Mouse (Mus musculus) limb, embryonic 15.5 days (tissue): Measurements from ENCODE around the gene Galnt16. TPM values are rescaled to one million over a fixed set of nuclear protein-coding genes. Genes with fewer than 3 reads are reported as not detected.
A peak's percentile ranks its signal among the peaks of the same experiment; 100 is the strongest.

Experiments used
- ATAC-seq: fragments of 200-750 bp; cut with Nextera tagmentation; 2 replicates; pipeline ENCODE4 v1.8.0; 2017; ENCODE audit warnings: low read depth, moderate TSS enrichment; ENCODE audit not compliant: insufficient number of reproducible peaks, low FRiP score, low TSS enrichment
- H3K27ac ChIP-seq: fragments of 300-500 bp; sonication (generic); 2 replicates; pipeline ENCODE4 v1.5.1; 2015; ENCODE audit warnings: moderate library complexity, mild to moderate bottlenecking, inconsistent platforms
- H3K27me3 ChIP-seq: fragments of 300-500 bp; sonication (generic); 2 replicates; pipeline ENCODE4 v1.6.1; 2015; ENCODE audit warnings: inconsistent platforms
- H3K36me3 ChIP-seq: fragments of 300-500 bp; sonication (generic); 2 replicates; pipeline ENCODE4 v1.6.1; 2015; ENCODE audit warnings: inconsistent platforms
- H3K4me1 ChIP-seq: fragments of 300-500 bp; sonication (generic); 2 replicates; pipeline ENCODE4 v1.6.1; 2015; ENCODE audit warnings: inconsistent platforms
- H3K4me2 ChIP-seq: fragments of 300-500 bp; sonication (generic); 2 replicates; pipeline ENCODE4 v1.6.1; 2015; ENCODE audit warnings: mild to moderate bottlenecking, inconsistent platforms
- H3K4me3 ChIP-seq: fragments of 300-500 bp; sonication (generic); 2 replicates; pipeline ENCODE4 v1.5.1; 2015; ENCODE audit warnings: mild to moderate bottlenecking, inconsistent platforms
- H3K9ac ChIP-seq: fragments of 300-500 bp; sonication (generic); 2 replicates; pipeline ENCODE4 v1.6.1; 2015; ENCODE audit warnings: inconsistent platforms
- H3K9me3 ChIP-seq: fragments of 300-500 bp; sonication (generic); 2 replicates; pipeline ENCODE4 v1.6.1; 2016; ENCODE audit warnings: inconsistent platforms
- WGBS: fragments of 180-500 bp; shearing (Covaris S2); methylation state at CpG from one replicate; pipeline ENCODE4 v1.1.7; 2015; 5-methylcytosine and 5-hydroxymethylcytosine counted together
- polyA plus RNA-seq: library from polyadenylated mRNA; unstranded; fragments of >200 nt; fragmentation: Nextera tagmentation; extraction: Ambion mirVana; gene quantifications from 2 replicates; pipeline ENCODE4 v1.2.1, GENCODE M21; 2015

Gene Galnt16
- polyA plus RNA-seq, 1 experiment from 2014 or later, result 23.5 TPM

DNA sequence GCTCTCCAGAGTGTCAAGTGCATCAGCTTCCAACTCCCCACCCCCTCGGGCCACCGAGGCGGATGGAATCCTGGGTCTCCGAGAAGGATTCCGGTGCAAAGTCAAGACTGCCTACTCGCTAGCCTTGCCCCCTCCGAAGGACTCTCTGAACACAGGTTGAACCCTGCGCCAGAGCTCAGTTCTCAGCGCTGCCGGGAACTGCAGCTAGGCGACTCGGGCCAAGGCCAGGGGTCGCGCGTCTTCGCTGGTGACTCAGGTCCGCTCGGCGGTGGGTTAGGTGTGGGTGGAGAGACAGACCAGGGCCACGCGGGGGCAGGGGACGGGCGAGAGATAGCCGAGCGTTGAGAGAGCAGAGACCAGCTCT is 298 bp downstream of the Galnt16 start:
- peak overlapping the region; percentile 60; the same call in 1 of the 2 replicates for H3K9ac ChIP-seq
- H3K27ac ChIP-seq, result no peak overlapping the region
- ATAC-seq, result no peak
- H3K27me3 ChIP-seq, result peaks cover 85% of the 10 kb centered on the region
- WGBS, result 0% methylated on average over 25 of the region's 25 CpGs
- H3K4me3 ChIP-seq, result peak overlapping the region; percentile 67
- H3K9me3 ChIP-seq, result no peaks in the 10 kb centered on the region
- H3K36me3 ChIP-seq, result no peaks in the 10 kb centered on the region
- H3K4me1 ChIP-seq, result peaks cover 24% of the 10 kb centered on the region
- peak overlapping the region; percentile 95 for H3K4me2 ChIP-seq

DNA sequence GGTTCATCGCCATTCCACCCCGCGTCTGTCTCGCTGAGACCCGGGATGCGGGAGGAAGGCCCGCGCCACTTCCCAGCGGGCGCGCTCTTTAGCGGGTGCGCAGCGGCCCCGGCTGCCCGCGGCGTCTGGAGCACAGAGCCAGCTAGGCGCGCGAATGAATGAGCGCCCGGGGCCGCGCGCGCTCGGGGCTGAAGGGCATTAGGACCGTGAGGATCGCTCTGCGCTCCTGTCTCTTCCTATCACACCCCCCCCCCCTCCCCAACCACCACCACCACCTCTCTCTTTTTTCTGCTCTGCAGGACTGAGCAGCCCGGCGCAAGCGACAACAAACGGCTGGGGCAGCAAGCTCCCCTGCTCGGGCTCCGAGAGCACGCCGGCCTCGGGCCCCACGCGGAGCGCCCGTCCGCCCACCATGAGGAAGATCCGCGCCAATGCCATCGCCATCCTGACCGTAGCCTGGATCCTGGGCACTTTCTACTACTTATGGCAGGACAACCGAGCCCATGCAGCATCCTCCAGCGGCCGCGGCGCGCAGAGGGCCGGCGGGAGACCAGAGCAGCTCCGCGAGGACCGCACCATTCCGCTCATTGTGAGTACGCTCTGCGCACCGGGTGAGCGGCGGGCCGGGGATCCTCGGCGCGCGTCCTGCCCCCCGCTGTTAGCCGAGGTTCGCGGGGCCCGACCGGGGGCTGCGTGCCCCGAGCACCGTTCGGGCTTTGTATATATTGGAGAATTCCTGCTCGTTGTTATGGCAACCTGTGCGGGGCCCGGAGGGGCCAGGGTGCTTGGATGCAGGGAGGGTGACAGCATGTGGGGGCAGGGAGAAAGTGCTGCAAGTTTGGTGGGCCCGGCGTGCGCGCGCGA is 912 bp downstream of the Galnt16 start:
- peak; percentile 37 for ATAC-seq
- H3K9me3 ChIP-seq, result no peaks in the 10 kb centered on the region
- H3K27ac ChIP-seq, result peak overlapping the region; percentile 47
- peaks cover 88% of the 10 kb centered on the region for H3K27me3 ChIP-seq
- no peaks in the 10 kb centered on the region for H3K36me3 ChIP-seq
- WGBS, result under 1% methylated on average over 83 of the region's 90 CpGs
- H3K4me2 ChIP-seq, result peak overlapping the region; percentile 95
- H3K4me1 ChIP-seq, result peaks cover 24% of the 10 kb centered on the region
- peak overlapping the region; percentile 60 for H3K9ac ChIP-seq
- peak overlapping the region; percentile 67 for H3K4me3 ChIP-seq

DNA sequence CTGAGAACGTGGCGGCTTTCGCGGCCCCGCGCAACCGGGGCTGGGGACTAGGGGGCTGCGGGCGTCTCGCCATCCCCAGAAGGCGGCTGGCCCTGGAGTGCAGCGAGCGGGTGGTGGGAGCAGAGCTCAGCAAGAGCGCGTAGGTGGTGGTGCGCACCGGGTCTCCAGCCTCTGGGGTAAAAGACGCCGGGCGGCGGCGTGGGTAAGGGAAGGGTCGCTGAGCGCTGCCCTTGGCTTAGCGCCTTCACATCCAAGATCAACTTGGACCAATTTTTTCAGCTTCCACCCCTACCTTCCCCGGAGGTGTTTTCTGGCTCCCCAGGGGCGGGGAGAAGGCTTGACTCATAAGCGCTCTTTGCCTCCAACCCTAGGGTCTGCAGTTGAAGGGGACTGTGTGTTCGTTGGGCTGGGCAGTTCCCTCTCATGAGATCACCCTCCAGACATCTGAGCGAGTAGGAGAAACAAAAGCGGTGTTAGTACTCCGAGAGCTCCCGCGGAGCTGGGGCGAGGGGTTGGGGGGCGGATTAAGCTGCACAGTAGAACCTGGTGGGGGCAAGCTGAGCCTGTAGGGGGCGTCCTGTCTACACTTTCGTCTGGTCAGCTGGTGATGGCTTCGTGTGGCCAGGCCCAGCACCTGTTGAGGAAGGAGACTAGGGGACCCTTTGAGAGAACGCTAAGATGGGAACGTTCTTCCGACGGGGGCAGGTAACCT is 1.7 kb downstream of the Galnt16 start:
- peak overlapping the region; percentile 67 for H3K4me3 ChIP-seq
- H3K4me2 ChIP-seq, result peak overlapping the region; percentile 95
- H3K9me3 ChIP-seq, result no peaks in the 10 kb centered on the region
- H3K4me1 ChIP-seq, result peaks cover 24% of the 10 kb centered on the region
- H3K27ac ChIP-seq, result peak overlapping the region; percentile 47
- no peak for ATAC-seq
- WGBS, result 1% methylated on average over 41 of the region's 43 CpGs
- H3K27me3 ChIP-seq, result peaks cover 80% of the 10 kb centered on the region
- H3K36me3 ChIP-seq, result no peaks in the 10 kb centered on the region
- H3K9ac ChIP-seq, result peak overlapping the region; percentile 60

DNA sequence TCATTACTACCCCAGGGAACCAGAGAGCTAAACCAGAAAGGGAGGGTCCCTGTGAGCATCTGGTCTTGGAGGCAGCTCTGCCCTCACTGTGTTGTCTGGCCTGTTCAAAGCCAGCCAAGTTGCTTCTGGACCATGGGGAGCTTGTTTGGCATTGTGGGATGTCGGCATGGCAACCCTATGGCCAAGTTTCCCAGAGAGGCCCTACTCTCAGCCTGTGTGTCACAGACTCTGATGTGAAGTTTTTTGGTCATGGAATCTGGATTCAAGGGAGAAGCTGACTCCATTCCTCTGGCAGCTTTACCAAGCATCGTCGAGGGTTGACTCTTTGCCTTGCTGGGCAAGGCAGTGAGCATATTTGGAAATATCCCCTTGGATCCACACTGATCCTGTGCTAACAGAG is 3.9 kb downstream of the Galnt16 start:
- Histone ChIP-seq H3K9ac (no peak overlapping the region), H3K27ac (no peak overlapping the region; the same call in 1 of the 2 replicates), H3K27me3 (peaks cover 59% of the 10 kb centered on the region), H3K9me3 (no peaks in the 10 kb centered on the region), H3K4me3 (no peak overlapping the region), H3K4me1 (peaks cover 36% of the 10 kb centered on the region), H3K36me3 (no peaks in the 10 kb centered on the region), H3K4me2 (no peak overlapping the region)
- WGBS, result 53% methylated on average over 3 of the region's 3 CpGs
- ATAC-seq, result no peak; the same call in 1 of the 2 replicates

DNA sequence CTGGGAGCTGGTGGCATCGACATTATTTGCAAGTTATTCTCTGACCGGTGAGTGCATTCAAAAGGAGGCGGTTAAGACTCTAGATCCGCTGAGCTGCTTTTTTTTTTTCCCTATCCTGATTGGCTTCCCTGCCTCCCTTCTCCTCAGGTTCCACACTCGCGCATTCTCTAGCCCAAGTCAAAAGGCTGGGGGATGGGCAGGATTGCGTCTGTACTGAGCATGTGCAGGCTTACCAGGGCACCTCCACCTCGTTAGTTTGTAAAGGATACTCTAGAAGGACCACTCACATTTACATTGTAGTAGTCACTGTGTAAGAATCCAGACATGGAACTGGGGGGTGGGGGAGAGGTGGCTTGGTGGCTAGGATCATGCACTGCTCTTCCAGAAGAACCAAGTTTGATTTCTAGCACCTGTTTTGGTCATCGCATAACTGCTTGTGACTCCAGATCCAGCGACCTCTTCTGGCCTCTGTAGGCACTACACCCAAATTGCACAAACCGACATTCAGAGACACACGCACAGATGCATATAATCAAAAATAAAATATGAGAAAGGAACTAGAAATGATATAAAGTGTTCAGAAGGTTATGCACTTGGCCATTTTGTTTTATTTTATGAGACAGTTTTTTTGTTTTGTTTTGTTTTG is 6.3 kb downstream of the Galnt16 start:
- no peak for ATAC-seq
- H3K9ac ChIP-seq, result no peak overlapping the region
- WGBS, result 29% methylated on average over 12 of the region's 12 CpGs

DNA sequence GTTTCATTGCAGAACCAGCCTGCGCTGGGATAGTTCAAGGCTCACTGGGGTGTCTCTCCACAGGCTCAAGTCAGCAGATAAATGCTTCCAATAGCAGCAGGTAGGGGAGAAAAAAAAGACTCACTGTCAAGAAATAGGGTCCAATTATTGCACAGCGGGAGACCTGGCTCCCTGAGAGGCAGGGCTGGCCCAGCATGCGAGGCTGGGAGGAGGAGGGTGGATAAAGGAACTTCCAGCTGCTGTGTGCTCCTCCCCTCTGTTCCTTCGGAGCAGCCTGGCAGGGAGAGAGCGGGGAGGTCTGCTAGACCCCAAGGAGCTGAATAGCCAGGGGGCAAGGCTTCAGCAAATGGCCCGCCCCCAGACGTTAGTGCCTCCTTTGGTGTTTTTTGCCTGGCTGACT is 7.4 kb downstream of the Galnt16 start:
- peaks cover 26% of the 10 kb centered on the region for H3K4me1 ChIP-seq
- no peak overlapping the region for H3K27ac ChIP-seq
- H3K27me3 ChIP-seq, result peaks cover 24% of the 10 kb centered on the region
- no peaks in the 10 kb centered on the region for H3K9me3 ChIP-seq
- no peak overlapping the region for H3K4me2 ChIP-seq
- WGBS, result 22% methylated on average over 7 of the region's 7 CpGs
- no peak overlapping the region for H3K9ac ChIP-seq
- no peaks in the 10 kb centered on the region for H3K36me3 ChIP-seq
- H3K4me3 ChIP-seq, result no peak overlapping the region
- ATAC-seq, result no peak

More for the DNA sequence above, 6.3 kb downstream of the Galnt16 start:
- Histone ChIP-seq H3K9me3 (no peaks in the 10 kb centered on the region), H3K36me3 (no peaks in the 10 kb centered on the region), H3K4me2 (no peak overlapping the region), H3K4me1 (peaks cover 28% of the 10 kb centered on the region), H3K27me3 (peaks cover 35% of the 10 kb centered on the region), H3K27ac (no peak overlapping the region), H3K4me3 (no peak overlapping the region)

DNA sequence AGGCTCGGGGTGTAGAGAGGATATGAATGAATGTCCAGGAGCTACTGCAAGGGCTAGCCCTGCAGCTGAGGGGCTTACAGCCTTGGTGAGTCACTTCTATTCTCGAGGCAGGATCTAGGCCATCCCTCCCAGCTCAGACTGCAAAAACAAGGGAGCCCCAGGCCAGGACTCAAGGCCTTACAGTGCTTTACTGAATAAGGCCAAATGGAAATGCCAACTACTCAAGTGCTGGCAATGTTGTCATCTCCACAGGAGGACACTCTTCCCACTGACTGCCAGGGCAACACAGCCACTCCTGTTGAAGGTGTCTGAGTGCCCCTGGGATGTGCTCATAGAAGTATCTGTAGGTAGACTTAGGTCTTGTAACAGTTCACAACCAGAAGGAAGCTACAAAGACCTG is 8.4 kb downstream of the Galnt16 start:
- Histone ChIP-seq H3K4me3 (no peak overlapping the region), H3K36me3 (no peaks in the 10 kb centered on the region), H3K4me2 (no peak overlapping the region), H3K9me3 (no peaks in the 10 kb centered on the region), H3K27me3 (peaks cover 15% of the 10 kb centered on the region; the same call in 1 of the 2 replicates), H3K27ac (no peak overlapping the region), H3K9ac (no peak overlapping the region), H3K4me1 (peaks cover 30% of the 10 kb centered on the region)
- WGBS, result 77% methylated on average over 2 of the region's 2 CpGs
- no peak for ATAC-seq

DNA sequence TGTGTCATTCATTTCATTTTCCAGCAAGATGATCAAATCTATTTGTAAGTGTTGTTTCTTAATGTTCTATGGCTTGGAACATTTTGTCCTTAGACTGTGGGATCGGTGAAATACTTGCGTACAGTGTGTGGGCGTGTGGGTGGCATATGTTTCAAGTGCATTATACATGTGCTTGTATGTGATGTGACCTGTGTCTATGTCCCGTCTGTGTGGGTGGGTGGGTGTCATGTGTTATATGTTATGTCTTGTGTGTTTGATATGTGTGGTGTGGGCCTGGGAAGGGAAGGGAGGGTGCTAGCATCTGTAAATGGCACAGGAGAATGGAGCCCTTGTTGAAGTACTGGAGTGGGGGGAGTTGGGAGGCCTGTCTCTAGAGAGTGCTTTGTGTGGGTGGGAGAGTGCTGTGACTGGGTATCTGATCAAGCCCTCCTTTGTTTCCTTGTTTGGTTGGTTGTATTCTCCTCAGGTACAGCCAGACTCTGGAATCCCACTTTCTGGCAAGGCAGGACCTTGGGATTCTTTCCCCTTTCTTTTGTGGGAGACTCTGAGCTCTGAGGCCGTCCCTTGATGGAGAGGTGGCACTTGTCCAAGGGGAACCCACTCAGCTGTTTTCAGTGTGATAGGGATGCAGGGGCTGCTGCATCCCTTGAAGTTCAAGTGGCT is 9.8 kb downstream of the Galnt16 start:
- Histone ChIP-seq H3K4me2 (no peak overlapping the region), H3K9ac (no peak overlapping the region), H3K27me3 (peaks cover 7% of the 10 kb centered on the region; the same call in 1 of the 2 replicates), H3K4me1 (peaks cover 30% of the 10 kb centered on the region), H3K9me3 (no peaks in the 10 kb centered on the region), H3K27ac (no peak overlapping the region), H3K36me3 (no peaks in the 10 kb centered on the region), H3K4me3 (no peak overlapping the region)
- WGBS, result 75% methylated on average over 5 of the region's 5 CpGs
- no peak for ATAC-seq

DNA sequence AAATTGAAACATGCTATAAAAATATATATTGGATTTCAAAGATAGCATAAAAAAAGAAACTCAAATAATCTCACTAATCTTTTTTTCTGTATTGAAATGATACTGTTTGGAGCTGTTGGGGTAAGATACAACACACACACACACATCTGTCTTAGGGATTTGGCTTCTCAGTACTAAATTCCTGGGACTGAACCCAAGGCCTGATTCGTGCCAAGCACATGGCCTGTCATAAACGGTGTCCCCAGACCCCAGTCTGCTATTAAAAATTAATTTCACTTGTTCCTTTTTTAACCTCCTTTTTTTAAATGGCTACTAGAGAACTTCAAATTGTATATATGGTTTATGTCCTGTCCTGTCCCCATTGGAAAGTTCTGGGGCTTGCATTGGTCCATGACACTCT is 12.0 kb downstream of the Galnt16 start:
- H3K9me3 ChIP-seq, result no peaks in the 10 kb centered on the region
- peaks cover 33% of the 10 kb centered on the region for H3K4me1 ChIP-seq
- no peaks in the 10 kb centered on the region for H3K27me3 ChIP-seq
- H3K4me2 ChIP-seq, result no peak overlapping the region
- no peak overlapping the region for H3K27ac ChIP-seq
- no peak for ATAC-seq
- H3K9ac ChIP-seq, result no peak overlapping the region
- no peak overlapping the region for H3K4me3 ChIP-seq
- WGBS, result 21% methylated on average over 2 of the region's 2 CpGs
- no peaks in the 10 kb centered on the region for H3K36me3 ChIP-seq

DNA sequence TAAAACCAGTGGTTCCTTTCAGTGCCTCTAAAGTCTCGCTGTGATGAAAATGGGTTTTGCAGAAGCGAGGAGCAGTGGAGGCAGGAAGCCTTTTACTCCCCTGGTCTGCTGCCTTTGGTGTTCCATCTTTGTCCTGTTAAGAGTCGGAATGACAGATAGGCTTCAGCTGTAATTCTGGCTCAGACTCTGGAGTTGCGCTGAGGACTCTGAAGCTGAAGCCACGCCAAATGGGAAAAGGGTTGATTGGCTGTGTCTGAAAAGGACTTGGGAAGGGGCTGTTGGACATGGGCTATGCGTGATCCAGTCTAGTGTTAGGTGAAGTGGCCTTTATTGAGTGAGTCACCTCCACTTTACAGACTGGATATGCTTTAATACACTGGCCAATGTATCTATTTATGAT is 12.6 kb downstream of the Galnt16 start:
- no peaks in the 10 kb centered on the region for H3K27me3 ChIP-seq
- ATAC-seq, result no peak
- no peak overlapping the region for H3K9ac ChIP-seq
- H3K27ac ChIP-seq, result no peak overlapping the region
- 62% methylated on average over 6 of the region's 6 CpGs for WGBS
- H3K4me1 ChIP-seq, result peaks cover 28% of the 10 kb centered on the region
- no peak overlapping the region for H3K4me3 ChIP-seq
- no peaks in the 10 kb centered on the region for H3K9me3 ChIP-seq
- H3K36me3 ChIP-seq, result no peaks in the 10 kb centered on the region
- H3K4me2 ChIP-seq, result no peak overlapping the region

DNA sequence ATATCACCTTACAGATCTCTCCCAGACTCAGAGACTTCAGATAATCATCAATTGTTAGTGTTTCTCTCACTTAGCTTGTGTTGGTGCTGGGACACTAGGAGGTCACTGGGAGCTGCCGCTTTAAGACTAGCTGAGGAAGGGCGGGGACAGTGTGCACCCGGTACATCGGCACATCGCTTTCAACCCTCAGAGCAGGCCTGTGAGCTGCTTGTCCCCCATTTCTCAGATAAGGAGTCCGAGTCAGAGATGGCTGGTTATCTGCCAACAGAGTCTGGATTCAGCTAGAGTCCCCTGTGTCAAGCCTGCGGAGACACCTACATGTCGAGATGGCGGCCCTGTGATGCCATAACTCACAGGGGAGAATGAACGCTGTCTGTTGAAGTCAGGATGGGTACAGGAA is 13.5 kb downstream of the Galnt16 start:
- no peaks in the 10 kb centered on the region for H3K9me3 ChIP-seq

More for the DNA sequence above, 13.5 kb downstream of the Galnt16 start:
- Histone ChIP-seq H3K9ac (no peak overlapping the region), H3K27ac (no peak overlapping the region), H3K36me3 (no peaks in the 10 kb centered on the region), H3K27me3 (no peaks in the 10 kb centered on the region), H3K4me2 (no peak overlapping the region), H3K4me3 (no peak overlapping the region), H3K4me1 (peaks cover 21% of the 10 kb centered on the region)
- no peak for ATAC-seq
- WGBS, result 75% methylated on average over 10 of the region's 10 CpGs
